Mouse (Mus musculus): ENCODE measurements around the gene Tcl1b1. TPM values are rescaled to one million over a fixed set of nuclear protein-coding genes. Genes with fewer than 3 reads are reported as not detected.
"Not testable (repeated sequence)": the region's sequence is repeated elsewhere in the genome, so short reads cannot be mapped to it uniquely, and the experiment has no call there.

Gene Tcl1b1
- not detected for total RNA-seq (2021)

GRCm38 (mm10) chr12:105159390-105159789 lies at the start of gene Tcl1b1:
Gene Tcl1b1, plus strand, starts transcription at chr12:105159690.
- intact Hi-C loops (cut with DNase I), result no loop called here
- no peak for DNase-seq

DNA sequence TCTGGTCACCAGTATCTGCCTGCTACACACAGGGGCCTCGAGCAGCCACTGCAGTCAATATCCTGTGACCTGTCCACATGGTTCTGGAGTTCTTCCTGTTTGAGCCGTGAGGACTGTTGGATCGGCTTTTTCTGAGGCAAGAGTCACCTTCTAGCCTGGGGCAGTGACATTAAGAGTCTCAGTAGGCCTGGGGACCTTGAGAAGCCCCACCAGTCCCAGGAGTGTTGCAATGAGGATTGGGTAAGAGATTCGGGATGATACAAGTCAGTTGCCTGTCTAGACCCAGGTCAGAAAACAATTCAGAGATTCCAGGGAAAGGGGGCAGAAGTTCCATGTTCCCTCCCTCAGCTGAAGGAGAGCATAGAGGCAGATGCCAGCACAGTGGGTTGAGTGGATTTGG lies 49.7 kb upstream of the Tcl1b1 start:
- no peak for DNase-seq
- intact Hi-C loops (cut with DNase I), result no loop called here

GRCm38 (mm10) chr12:105112321-105112988 lies 47.0 kb upstream of the Tcl1b1 start:
- intact Hi-C loops (cut with DNase I), result no loop called here
- DNase-seq, result peak; percentile 61

DNA sequence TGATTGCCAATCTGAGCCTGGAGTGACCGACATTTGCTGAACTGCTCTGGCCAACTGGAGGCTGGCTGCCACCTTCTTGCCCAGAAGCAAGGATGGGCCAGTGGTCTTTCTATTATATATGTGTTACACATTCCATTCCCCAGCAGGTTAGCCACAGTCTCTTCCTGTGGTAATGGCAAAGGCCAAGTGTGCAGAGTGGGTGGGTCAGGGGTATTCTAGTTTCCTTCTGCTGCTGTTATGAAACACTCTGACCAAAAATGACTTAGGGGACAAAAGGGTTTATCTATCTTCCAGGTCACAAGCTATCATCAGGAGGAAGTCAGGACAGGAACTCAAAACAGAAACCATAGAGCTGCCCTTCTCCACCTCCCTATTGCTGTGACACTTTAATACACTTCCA lies 42.8 kb upstream of the Tcl1b1 start:
- no peak for DNase-seq
- intact Hi-C loops (cut with DNase I), result no loop called here

GRCm38 (mm10) chr12:105125362-105125761 lies 34.1 kb upstream of the Tcl1b1 start:
- DNase-seq, result no peak
- intact Hi-C loops (cut with DNase I), result no loop called here

DNA sequence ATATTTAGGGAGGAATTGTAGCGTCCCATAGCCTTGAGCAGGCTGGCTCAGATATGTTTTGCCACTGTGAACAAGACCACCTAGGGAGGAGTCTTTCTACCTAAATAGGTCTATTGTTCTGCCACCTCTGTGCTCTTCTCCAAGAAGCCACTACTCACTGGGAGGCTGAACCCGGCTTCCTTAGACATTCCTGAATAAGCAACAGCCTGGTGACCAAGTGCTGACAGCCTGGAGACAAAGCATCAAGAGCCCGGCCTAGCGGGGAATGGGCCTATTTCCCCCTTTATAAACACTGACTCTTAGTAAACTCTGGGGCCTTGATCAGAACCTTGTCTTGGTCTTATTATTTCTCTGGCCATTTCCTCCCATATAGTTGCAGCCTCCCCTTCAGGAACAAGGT lies 33.0 kb upstream of the Tcl1b1 start:
- intact Hi-C loops (cut with DNase I), result no loop called here
- DNase-seq, result no peak

- intact Hi-C loops (cut with DNase I), result no loop called here
- DNase-seq, result no peak
These were observed 31.9 kb upstream of the Tcl1b1 start for GRCm38 (mm10) chr12:105127607-105128006.

DNA sequence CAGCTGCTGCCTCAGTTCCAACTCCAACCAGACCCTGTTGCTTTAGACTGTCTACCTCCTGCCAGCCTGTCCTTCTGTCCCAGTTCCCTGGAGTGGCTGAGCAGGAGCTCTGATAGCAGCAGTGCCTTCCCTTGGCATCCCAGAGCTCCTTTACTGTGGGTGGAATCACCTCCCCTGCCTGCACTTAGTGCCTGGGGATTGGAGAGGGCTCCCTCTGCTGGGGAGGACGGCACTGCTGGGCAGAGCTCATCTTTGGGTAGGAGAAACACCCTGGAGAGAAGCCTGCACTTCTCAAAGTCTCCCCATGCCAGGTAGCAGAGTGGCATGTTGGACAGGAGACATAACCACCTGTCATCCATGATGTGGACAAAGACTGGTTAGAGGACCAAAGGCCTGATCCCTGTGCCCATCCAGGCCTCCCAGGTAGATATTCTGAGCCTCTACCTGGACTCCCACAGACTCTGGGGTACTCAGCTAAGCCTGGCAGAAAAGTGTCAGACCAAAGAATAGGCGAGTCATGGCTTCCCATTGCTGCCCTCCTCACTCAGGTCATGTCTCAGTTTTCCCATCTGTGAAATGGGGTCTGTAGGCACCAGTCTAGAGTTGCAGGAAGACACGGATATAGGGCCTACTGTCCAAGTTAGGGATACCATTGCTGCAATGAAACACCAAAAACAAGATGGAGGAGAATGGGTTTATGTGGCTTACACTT lies 29.8 kb upstream of the Tcl1b1 start:
- intact Hi-C loops (cut with DNase I); DNase-seq: not testable (repeated sequence)

GRCm38 (mm10) chr12:105134167-105134566 lies 25.3 kb upstream of the Tcl1b1 start:
- intact Hi-C loops (cut with DNase I); DNase-seq: not testable (repeated sequence)

DNA sequence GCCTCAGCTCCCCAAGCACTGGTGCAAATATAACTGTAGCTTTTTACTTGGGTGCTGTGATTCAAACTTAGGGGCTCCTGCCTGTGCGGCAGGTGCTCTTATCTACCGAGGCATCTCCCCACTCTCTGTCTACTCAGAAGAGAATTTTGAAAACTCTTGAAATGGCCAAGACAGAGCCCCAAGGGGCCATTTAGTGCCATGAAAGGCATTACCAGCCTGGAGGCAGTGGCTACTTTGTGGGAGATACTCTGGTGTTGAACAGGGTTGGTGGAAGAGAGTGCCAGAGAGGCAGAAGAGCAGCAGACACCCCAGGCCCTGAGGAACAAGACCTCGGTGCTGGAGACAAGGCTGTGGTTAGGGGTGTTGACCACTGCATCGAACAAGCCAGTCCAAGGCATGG lies 24.7 kb upstream of the Tcl1b1 start:
- intact Hi-C loops (cut with DNase I); DNase-seq: not testable (repeated sequence)

DNA sequence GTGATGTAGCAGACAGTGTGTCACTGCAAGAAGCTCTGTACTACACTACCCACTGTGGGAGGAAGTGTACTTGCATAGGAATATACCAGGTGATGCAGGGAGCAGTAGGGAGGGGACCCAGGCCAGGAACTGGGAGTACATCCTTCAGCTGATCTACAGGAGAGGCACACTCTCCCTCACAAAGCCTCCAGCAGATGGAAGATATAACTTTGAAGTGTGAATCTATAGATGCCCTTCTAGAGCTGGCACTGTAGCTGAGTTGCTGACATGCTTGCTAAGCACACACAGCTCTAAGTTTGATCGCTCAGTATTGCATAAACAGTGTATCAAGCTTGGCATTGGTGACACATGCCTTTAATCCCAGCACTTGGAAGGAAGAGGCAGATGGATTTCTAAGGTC lies 21.8 kb upstream of the Tcl1b1 start:
- intact Hi-C loops (cut with DNase I); DNase-seq: not testable (repeated sequence)

DNA sequence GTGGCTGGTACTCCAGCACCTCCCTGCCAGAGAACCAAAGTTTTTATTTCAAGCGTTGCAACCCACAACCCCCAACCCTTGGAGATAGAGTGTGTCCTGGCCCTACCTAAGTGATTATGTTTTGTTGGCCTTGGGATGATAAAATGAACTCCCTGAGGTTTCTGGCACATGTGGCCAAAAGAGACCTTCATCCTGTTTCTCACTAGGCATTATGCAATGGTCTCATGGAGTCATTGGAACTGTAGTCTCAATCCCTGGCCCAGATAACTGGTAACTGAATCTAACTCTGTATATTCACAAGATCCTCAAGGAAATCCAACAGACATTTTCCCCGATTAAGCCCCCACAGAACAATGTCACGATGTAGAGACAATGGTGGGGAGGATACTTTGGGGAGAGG lies 16.4 kb upstream of the Tcl1b1 start:
- DNase-seq, result no peak
- intact Hi-C loops (cut with DNase I), result no loop called here

DNA sequence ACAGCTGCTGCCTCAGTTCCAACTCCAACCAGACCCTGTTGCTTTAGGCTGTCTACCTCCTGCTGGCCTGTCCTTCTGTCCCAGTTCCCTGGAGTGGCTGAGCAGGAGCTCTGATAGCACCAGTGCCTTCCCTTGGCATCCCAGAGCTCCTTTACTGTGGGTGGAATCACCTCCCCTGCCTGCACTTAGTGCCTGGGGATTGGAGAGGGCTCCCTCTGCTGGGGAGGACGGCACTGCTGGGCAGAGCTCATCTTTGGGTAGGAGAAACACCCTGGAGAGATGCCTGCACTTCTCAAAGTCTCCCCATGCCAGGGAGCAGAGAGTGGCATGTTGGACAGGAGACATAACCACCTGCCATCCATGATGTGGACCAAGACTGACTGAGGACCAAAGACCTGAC lies 14.6 kb upstream of the Tcl1b1 start:
- DNase-seq; intact Hi-C loops (cut with DNase I): not testable (repeated sequence)

- no peak for DNase-seq
- intact Hi-C loops (cut with DNase I), result no loop called here
These were observed 13.8 kb upstream of the Tcl1b1 start, which contains the start of gene Tcl1b2 for GRCm38 (mm10) chr12:105145714-105146113. Gene Tcl1b2, plus strand, starts transcription at chr12:105146014.

GRCm38 (mm10) chr12:105155286-105155685 lies 4.2 kb upstream of the Tcl1b1 start:
- DNase-seq; intact Hi-C loops (cut with DNase I): not testable (repeated sequence)

GRCm38 (mm10) chr12:105158842-105159241 lies 648 bp upstream of the Tcl1b1 start:
- DNase-seq, result no peak
- intact Hi-C loops (cut with DNase I), result no loop called here

GRCm38 (mm10) chr12:105166734-105167133 lies 7.2 kb downstream of the Tcl1b1 start:
- intact Hi-C loops (cut with DNase I), result no loop called here
- no peak for DNase-seq

DNA sequence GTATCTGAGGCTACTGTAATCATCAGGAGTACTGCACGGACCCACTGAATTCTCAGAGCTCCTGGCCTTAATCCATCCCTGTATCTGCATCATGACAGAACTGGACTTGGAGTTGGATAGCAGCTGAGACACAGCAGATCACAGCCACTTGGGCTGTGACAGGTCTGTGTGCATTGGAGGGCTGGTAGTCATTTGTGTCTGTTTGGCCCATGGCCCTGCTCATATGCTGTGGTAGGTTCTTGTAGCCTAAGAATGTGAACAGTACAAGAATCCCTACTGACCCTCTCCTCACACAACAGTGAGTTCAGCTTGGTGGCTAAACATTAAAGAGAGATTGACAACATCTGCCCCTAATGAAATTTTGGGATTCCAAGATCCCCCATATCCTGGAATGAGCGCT lies 13.9 kb downstream of the Tcl1b1 start:
- intact Hi-C loops (cut with DNase I), result no loop called here
- no peak for DNase-seq

DNA sequence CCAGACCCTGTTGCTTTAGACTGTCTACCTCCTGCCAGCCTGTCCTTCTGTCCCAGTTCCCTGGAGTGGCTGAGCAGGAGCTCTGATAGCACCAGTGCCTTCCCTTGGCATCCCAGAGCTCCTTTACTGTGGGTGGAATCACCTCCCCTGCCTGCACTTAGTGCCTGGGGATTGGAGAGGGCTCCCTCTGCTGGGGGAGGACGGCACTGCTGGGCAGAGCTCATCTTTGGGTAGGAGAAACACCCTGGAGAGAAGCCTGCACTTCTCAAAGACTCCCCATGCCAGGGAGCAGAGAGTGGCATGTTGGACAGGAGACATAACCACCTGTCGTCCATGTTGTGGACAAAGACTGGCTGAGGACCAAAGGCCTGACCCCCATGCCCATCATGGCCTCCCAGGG lies 14.8 kb downstream of the Tcl1b1 start:
- intact Hi-C loops (cut with DNase I), result not testable (repeated sequence)
- DNase-seq, result peak; percentile 62

- DNase-seq; intact Hi-C loops (cut with DNase I): not testable (repeated sequence)
These were observed 16.6 kb downstream of the Tcl1b1 start, which contains the start of gene Tcl1b5 for GRCm38 (mm10) chr12:105176044-105176443. Gene Tcl1b5, plus strand, starts transcription at chr12:105176344.

- intact Hi-C loops (cut with DNase I); DNase-seq: not testable (repeated sequence)
These were observed 21.7 kb downstream of the Tcl1b1 start for GRCm38 (mm10) chr12:105181040-105181644.

GRCm38 (mm10) chr12:105188980-105189379 lies 29.5 kb downstream of the Tcl1b1 start:
- intact Hi-C loops (cut with DNase I), result not testable (repeated sequence)
- peak; percentile 9 for DNase-seq

All from left cerebral cortex, postnatal 4 days (tissue).